Comparison of ENCODE assay signal across 21 mouse cellular contexts in genomic region chr9:84296456-84296855, GRCm38 (mm10).
DNase-seq lines count a peak whose midpoint lies in the region; ATAC-seq and TF ChIP-seq lines count a peak whose summit lies in the region.
"Had no signal": no experiment of that assay in that cellular context is flagged by ENCODE, and none has a peak within 500 bp of the region (broad histone marks: within the 10 kb centered on the region; RNA-seq: fewer than 3 reads in every experiment).

No protein-coding gene starts in this region.

- 78% methylated on average over 3 of the region's 3 CpGs for WGBS in hindbrain, embryonic 11.5 days
- WGBS in hindbrain, embryonic 13.5 days = 81% methylated on average over 3 of the region's 3 CpGs

- ATAC-seq in hindbrain, embryonic 11.5 days (ENCODE audit: low FRiP score) = 0 out of 2 replicates have a peak, but pooled peaks have one; percentile 14
- no peak for ATAC-seq in hindbrain, embryonic 13.5 days (ENCODE audit: low FRiP score)
- ATAC-seq in Patski = peak; percentile 76
- ATAC-seq: CD4-positive, CD25-positive, alpha-beta regulatory T cell, adult 4 months; forebrain, embryonic 13.5 days; hindbrain, embryonic 16.5 days had no signal

- no peak for TF ChIP-seq CTCF in Patski (IDR thresholded peaks at IDR 0.05)

- H3K4me1 ChIP-seq in hindbrain, embryonic 11.5 days (replicated peaks; ENCODE audit: control insufficient read depth, insufficient read depth, low read length) = no peaks in the 10 kb centered on the region
- H3K4me1 ChIP-seq in hindbrain, embryonic 13.5 days (replicated peaks) = no peaks in the 10 kb centered on the region
- H3K4me1 ChIP-seq: embryonic facial prominence, embryonic 15.5 days; forebrain, embryonic 13.5 days; heart, embryonic 10.5 days; heart, embryonic 15.5 days had no signal

- no peak overlapping the region for H3K27ac ChIP-seq in hindbrain, embryonic 11.5 days (ENCODE audit: low read depth, low read length)
- no peak overlapping the region for H3K27ac ChIP-seq in hindbrain, embryonic 13.5 days
- H3K27ac ChIP-seq: embryonic facial prominence, embryonic 15.5 days; forebrain, embryonic 13.5 days; heart, embryonic 10.5 days; heart, embryonic 15.5 days had no signal

- H3K36me3 ChIP-seq in hindbrain, embryonic 11.5 days (ENCODE audit: control insufficient read depth, insufficient read depth, low read length) = no peaks in the 10 kb centered on the region
- no peaks in the 10 kb centered on the region for H3K36me3 ChIP-seq in hindbrain, embryonic 13.5 days
- H3K36me3 ChIP-seq: embryonic facial prominence, embryonic 15.5 days; G1E; heart, embryonic 10.5 days; heart, embryonic 15.5 days had no signal

- H3K4me2 ChIP-seq in hindbrain, embryonic 11.5 days (replicated peaks; ENCODE audit: low read depth, low read length) = no peak overlapping the region
- no peak overlapping the region for H3K4me2 ChIP-seq in hindbrain, embryonic 13.5 days
- H3K4me2 ChIP-seq: embryonic facial prominence, embryonic 15.5 days; forebrain, embryonic 13.5 days; heart, embryonic 15.5 days had no signal

- POLR2A ChIA-PET in Patski (lab: Charles Lee) = no interaction called here

- no peaks in the 10 kb centered on the region for H3K9me3 ChIP-seq in hindbrain, embryonic 11.5 days (ENCODE audit: control insufficient read depth, low read length)
- no peaks in the 10 kb centered on the region for H3K9me3 ChIP-seq in hindbrain, embryonic 13.5 days
- H3K9me3 ChIP-seq: embryonic facial prominence, embryonic 15.5 days; forebrain, embryonic 13.5 days; G1E; heart, embryonic 10.5 days; heart, embryonic 15.5 days had no signal

- peak; percentile 7 for DNase-seq in adrenal gland, adult 2 months
- DNase-seq in adrenal gland, postnatal 36 days = no peak
- DNase-seq in hindbrain, embryonic 11.5 days (ENCODE audit: low spot score) = no peak
- DNase-seq in 416B (ENCODE audit: low read depth) (peak; percentile 9), Patski (ENCODE audit: low read depth, low spot score) (no peak)
- DNase-seq in embryo, embryonic 10.5 days (ENCODE audit: low spot score) = no peak
- DNase-seq in kidney, postnatal 4 days = no peak
- DNase-seq: adrenal gland, adult 8-10 months; cerebellum, adult 18-20 months; gastrocnemius, postnatal 36 days; heart, adult 18-20 months; heart, postnatal 14 days; kidney, adult 11 months had no signal

- H3K27me3 ChIP-seq in hindbrain, embryonic 11.5 days (ENCODE audit: control insufficient read depth, insufficient read depth, low read length) = no peaks in the 10 kb centered on the region
- no peaks in the 10 kb centered on the region for H3K27me3 ChIP-seq in hindbrain, embryonic 13.5 days
- H3K27me3 ChIP-seq in Patski = no peaks in the 10 kb centered on the region
- H3K27me3 ChIP-seq: embryonic facial prominence, embryonic 15.5 days; forebrain, embryonic 13.5 days; heart, embryonic 15.5 days had no signal

- in situ Hi-C loops in Patski (cut with MboI; ENCODE audit: low pct_unique_long_range_greater_than_20kb) = no loop called here

- CTCF ChIA-PET in Patski (lab: Charles Lee) = interaction anchor here (1.2 to 1.7 kb wide), 2 partner anchors 25 to 27 kb away, joined by 3 to 4 read pairs; no protein-coding TSS in a partner anchor

- no peak overlapping the region for H3K9ac ChIP-seq in hindbrain, embryonic 11.5 days (ENCODE audit: low read depth, low read length)
- no peak overlapping the region for H3K9ac ChIP-seq in hindbrain, embryonic 13.5 days
- H3K9ac ChIP-seq: embryonic facial prominence, embryonic 15.5 days; forebrain, embryonic 13.5 days; heart, embryonic 15.5 days had no signal

- H3K4me3 ChIP-seq in hindbrain, embryonic 11.5 days (ENCODE audit: low read depth, low read length) = no peak overlapping the region
- H3K4me3 ChIP-seq in hindbrain, embryonic 13.5 days = no peak overlapping the region
- H3K4me3 ChIP-seq: embryonic facial prominence, embryonic 15.5 days; forebrain, embryonic 13.5 days; heart, embryonic 10.5 days; heart, embryonic 15.5 days had no signal

Comparison
In these comparisons a context has a peak if more than half of its experiments do, and no peak if none do; other contexts are left out.
1. DNase-seq: peak in adrenal gland, adult 2 months (single experiment) and 416B (single experiment); none in adrenal gland, postnatal 36 days (0 of 2), hindbrain, embryonic 11.5 days (single experiment), Patski (single experiment), embryo, embryonic 10.5 days (single experiment) and kidney, postnatal 4 days (0 of 2).